Mouse (Mus musculus) forebrain, embryonic 14.5 days (tissue): Measurements from ENCODE around the gene Nf1. TPM values are rescaled to one million over a fixed set of nuclear protein-coding genes. Genes with fewer than 3 reads are reported as not detected.

Experiments used
- ATAC-seq: fragments of 200-750 bp; cut with Nextera tagmentation; 2 replicates; pipeline ENCODE4 v1.8.0; 2017; ENCODE audit warnings: mild to moderate bottlenecking, moderate library complexity
- DNase-seq: peaks from one replicate; pipeline ENCODE4 v3.0.0-alpha.2; 2015; ENCODE audit warnings: low spot score
- H3K27ac ChIP-seq: fragments of 300-500 bp; sonication (generic); 2 replicates; pipeline ENCODE4 v1.5.1; 2014; ENCODE audit warnings: low read depth, mild to moderate bottlenecking, control low read depth, low read length, moderate library complexity
- H3K27me3 ChIP-seq: fragments of 300-500 bp; sonication (generic); replicated peaks from 2 replicates; pipeline ENCODE4 v1.6.1; 2014; ENCODE audit warnings: low read length, control low read depth, mixed read lengths; ENCODE audit not compliant: control insufficient read depth, insufficient read depth
- H3K36me3 ChIP-seq: fragments of 300-500 bp; sonication (generic); 2 replicates; pipeline ENCODE4 v1.6.1; 2014; ENCODE audit warnings: low read length, control low read depth; ENCODE audit not compliant: control insufficient read depth, insufficient read depth
- H3K4me1 ChIP-seq: fragments of 300-500 bp; sonication (generic); 2 replicates; pipeline ENCODE4 v1.6.1; 2014; ENCODE audit warnings: antibody characterized with exemption, low read length, control low read depth; ENCODE audit not compliant: control insufficient read depth, insufficient read depth
- H3K4me2 ChIP-seq: fragments of 300-500 bp; sonication (generic); 2 replicates; pipeline ENCODE4 v1.6.1; 2014; ENCODE audit warnings: mild to moderate bottlenecking, control low read depth, low read length
- H3K4me3 ChIP-seq: fragments of 300-500 bp; sonication (generic); 2 replicates; pipeline ENCODE4 v1.5.1; 2014; ENCODE audit warnings: low read depth, low read length, control low read depth
- H3K9ac ChIP-seq: fragments of 300-500 bp; sonication (generic); 2 replicates; pipeline ENCODE4 v1.6.1; 2014; ENCODE audit warnings: mild to moderate bottlenecking, low read length, control low read depth, moderate library complexity
- H3K9me3 ChIP-seq: fragments of 300-500 bp; sonication (generic); replicated peaks from 2 replicates; pipeline ENCODE4 v1.6.1; 2016; ENCODE audit warnings: low read length, control low read depth, mixed read lengths; ENCODE audit not compliant: control insufficient read depth
- WGBS: fragments of 180-500 bp; shearing (Covaris S2); extraction: QIAGEN DNeasy Blood & Tissue Kit; methylation state at CpG from one replicate; pipeline ENCODE4 v1.1.7; 2014; 5-methylcytosine and 5-hydroxymethylcytosine counted together
- polyA plus RNA-seq: library from polyadenylated mRNA; unstranded; fragments of >200 nt; fragmentation: Nextera tagmentation; extraction: Ambion mirVana; gene quantifications from 2 replicates; pipeline ENCODE4 v1.2.1, GENCODE M21; 2014

The Nf1 gene
- polyA plus RNA-seq, 1 experiment from 2014 or later: 9.8 TPM

GRCm38 (mm10) chr11:79413761-79414513 is 74.4 kb downstream of the Nf1 start:
- Histone ChIP-seq H3K27ac (no peak overlapping the region), H3K4me1 (no peaks in the 10 kb centered on the region), H3K36me3 (peaks cover 35% of the 10 kb centered on the region), H3K4me2 (no peak overlapping the region), H3K27me3 (no peaks in the 10 kb centered on the region), H3K9ac (no peak overlapping the region), H3K4me3 (no peak overlapping the region), H3K9me3 (no peaks in the 10 kb centered on the region)
- 91% methylated on average over 7 of the region's 7 CpGs for WGBS
- ATAC-seq: no peak
- DNase-seq: no peak

GRCm38 (mm10) chr11:79422496-79422895 is 83.0 kb downstream of the Nf1 start:
- Histone ChIP-seq H3K27ac (no peak overlapping the region), H3K4me3 (no peak overlapping the region), H3K9ac (no peak overlapping the region), H3K4me2 (no peak overlapping the region), H3K27me3 (no peaks in the 10 kb centered on the region), H3K36me3 (peaks cover 11% of the 10 kb centered on the region), H3K9me3 (no peaks in the 10 kb centered on the region), H3K4me1 (no peaks in the 10 kb centered on the region)
- DNase-seq (no peak), ATAC-seq (no peak)
- WGBS: 94% methylated on average over 5 of the region's 5 CpGs

- H3K4me3 ChIP-seq: no peak overlapping the region
- no peak overlapping the region for H3K9ac ChIP-seq
- no peak overlapping the region for H3K4me2 ChIP-seq
- H3K27me3 ChIP-seq: no peaks in the 10 kb centered on the region
- H3K9me3 ChIP-seq: no peaks in the 10 kb centered on the region
- H3K36me3 ChIP-seq: peaks cover 12% of the 10 kb centered on the region; the same call in 1 of the 2 replicates
- DNase-seq: no peak
- ATAC-seq: no peak
- 67% methylated on average over 4 of the region's 4 CpGs for WGBS
- no peaks in the 10 kb centered on the region for H3K4me1 ChIP-seq
- H3K27ac ChIP-seq: no peak overlapping the region
Observed at GRCm38 (mm10) chr11:79426571-79426970, 87.1 kb downstream of the Nf1 start.

- Histone ChIP-seq H3K9me3 (no peaks in the 10 kb centered on the region), H3K9ac (no peak overlapping the region), H3K27ac (no peak overlapping the region), H3K4me2 (no peak overlapping the region), H3K36me3 (peaks cover 11% of the 10 kb centered on the region; the same call in 1 of the 2 replicates), H3K4me3 (no peak overlapping the region), H3K4me1 (no peaks in the 10 kb centered on the region), H3K27me3 (no peaks in the 10 kb centered on the region)
- peak; percentile 85 for DNase-seq
- WGBS: 0% methylated on average over 2 of the region's 2 CpGs
- ATAC-seq: peak; percentile 65; the same call in 1 of the 2 replicates
Observed at GRCm38 (mm10) chr11:79427638-79428037, 88.1 kb downstream of the Nf1 start.

- no peak for DNase-seq
- Histone ChIP-seq H3K4me1 (no peaks in the 10 kb centered on the region), H3K9ac (no peak overlapping the region), H3K9me3 (no peaks in the 10 kb centered on the region), H3K27me3 (no peaks in the 10 kb centered on the region), H3K4me3 (no peak overlapping the region), H3K4me2 (no peak overlapping the region), H3K36me3 (peaks cover 26% of the 10 kb centered on the region), H3K27ac (no peak overlapping the region)
- ATAC-seq: no peak
- WGBS: 94% methylated on average over 4 of the region's 4 CpGs
Observed at GRCm38 (mm10) chr11:79435252-79435651, 95.8 kb downstream of the Nf1 start.

GRCm38 (mm10) chr11:79448361-79448760 is 108.9 kb downstream of the Nf1 start:
- Histone ChIP-seq H3K4me2 (no peak overlapping the region), H3K36me3 (peaks cover 63% of the 10 kb centered on the region), H3K9me3 (no peaks in the 10 kb centered on the region), H3K4me3 (no peak overlapping the region), H3K4me1 (no peaks in the 10 kb centered on the region), H3K9ac (no peak overlapping the region), H3K27ac (no peak overlapping the region), H3K27me3 (no peaks in the 10 kb centered on the region)
- ATAC-seq (no peak), DNase-seq (no peak)

GRCm38 (mm10) chr11:79452966-79453365 is 113.5 kb downstream of the Nf1 start:
- Histone ChIP-seq H3K36me3 (peaks cover 61% of the 10 kb centered on the region), H3K9me3 (no peaks in the 10 kb centered on the region)

GRCm38 (mm10) chr11:79457928-79458327 is 118.4 kb downstream of the Nf1 start:
- H3K27ac ChIP-seq: no peak overlapping the region
- ATAC-seq (no peak), DNase-seq (no peak)
- H3K36me3 ChIP-seq: peaks cover 47% of the 10 kb centered on the region
- no peaks in the 10 kb centered on the region for H3K27me3 ChIP-seq
- 95% methylated on average over 3 of the region's 3 CpGs for WGBS
- H3K9me3 ChIP-seq: no peaks in the 10 kb centered on the region
- no peak overlapping the region for H3K9ac ChIP-seq
- H3K4me1 ChIP-seq: no peaks in the 10 kb centered on the region
- no peak overlapping the region for H3K4me2 ChIP-seq
- H3K4me3 ChIP-seq: no peak overlapping the region

More at GRCm38 (mm10) chr11:79452966-79453365, 113.5 kb downstream of the Nf1 start:
- ATAC-seq: no peak
- H3K4me2 ChIP-seq: no peak overlapping the region
- no peak overlapping the region for H3K4me3 ChIP-seq
- no peak overlapping the region for H3K9ac ChIP-seq
- no peak overlapping the region for H3K27ac ChIP-seq
- no peak for DNase-seq
- no peaks in the 10 kb centered on the region for H3K4me1 ChIP-seq
- no peaks in the 10 kb centered on the region for H3K27me3 ChIP-seq

- Histone ChIP-seq H3K9ac (no peak overlapping the region), H3K4me3 (no peak overlapping the region), H3K27ac (no peak overlapping the region), H3K4me2 (no peak overlapping the region), H3K9me3 (no peaks in the 10 kb centered on the region), H3K4me1 (no peaks in the 10 kb centered on the region), H3K36me3 (peaks cover 43% of the 10 kb centered on the region), H3K27me3 (no peaks in the 10 kb centered on the region)
- WGBS: 91% methylated on average over 4 of the region's 4 CpGs
- no peak for ATAC-seq
- no peak for DNase-seq
Observed at GRCm38 (mm10) chr11:79459846-79460245, 120.4 kb downstream of the Nf1 start.
